Mouse (Mus musculus) liver, embryonic 14.5 days (tissue): Measurements from ENCODE around the gene Scap.
"Not testable (repeated sequence)": the region's sequence is repeated elsewhere in the genome, so short reads cannot be mapped to it uniquely, and the experiment has no call there.

Experiments used
- CTCF ChIP-seq: IDR thresholded peaks from 2 replicates; pipeline ENCODE4 v1.5.1; 2016; ENCODE audit warnings: antibody characterized with exemption, low read depth, control low read depth
- EP300 ChIP-seq: IDR thresholded peaks from 2 replicates; pipeline ENCODE4 v1.6.1; 2016; ENCODE audit warnings: antibody characterized with exemption, low read depth

GRCm38 (mm10) chr9:110330913-110331312, 2.2 kb upstream of the Scap start:
- not testable (repeated sequence) for TF ChIP-seq CTCF, EP300
